Mouse (Mus musculus): ENCODE measurements at regions not wholly inside any gene's neighbourhood (a gene's known extent, or its start where the extent isn't known, plus 50 kb on each side); places are given as distances from the start of the nearest gene placed in this dataset.

DNA sequence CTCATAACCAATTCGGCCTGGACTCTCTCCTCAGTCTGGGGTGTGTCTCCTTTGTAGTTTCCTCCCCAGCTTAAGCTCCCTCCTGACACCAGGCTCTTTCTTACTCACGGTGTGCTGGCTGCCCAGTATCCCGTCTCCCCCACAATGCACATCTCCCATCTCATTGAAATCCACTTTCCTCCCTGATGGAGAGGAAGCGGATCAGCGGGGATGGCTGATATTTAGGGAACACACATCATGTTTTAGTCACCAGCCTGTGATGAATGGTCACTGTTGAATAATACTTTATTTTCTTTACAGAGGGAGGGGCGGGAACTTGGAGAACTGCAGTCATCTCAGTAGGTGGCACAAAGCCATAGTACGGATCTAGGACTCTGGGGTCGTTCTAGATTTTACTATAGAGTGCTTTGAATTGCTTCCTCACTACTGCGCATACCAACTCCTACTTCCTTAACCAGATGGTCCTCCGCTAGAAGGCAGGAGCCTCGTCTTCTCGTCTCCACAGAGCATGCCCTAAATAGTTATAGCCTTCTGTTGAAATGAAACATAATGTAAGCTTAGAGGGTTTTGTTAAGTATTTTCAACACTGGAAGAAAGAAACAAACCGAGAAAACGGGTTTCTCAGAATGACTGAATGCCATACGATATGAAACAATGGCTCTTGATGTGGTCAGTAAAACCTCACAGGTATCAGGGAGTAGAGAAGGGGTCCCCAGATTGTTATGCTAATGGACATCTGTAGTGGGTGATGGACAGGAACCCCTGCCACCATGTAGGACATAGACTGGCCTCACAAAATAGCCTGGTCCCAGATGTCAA lies 139.2 kb upstream of the Rap1b start:
- Histone ChIP-seq H3K4me1 (no peaks in the 10 kb centered on the region), H3K9me3 (replicated peaks) (no peaks in the 10 kb centered on the region), H3K27ac (no peak overlapping the region), H3K4me3 (no peak overlapping the region), H3K9ac (no peak overlapping the region), H3K36me3 (no peaks in the 10 kb centered on the region), H3K27me3 (no peaks in the 10 kb centered on the region), H3K4me2 (replicated peaks) (no peak overlapping the region)
- 80% methylated on average over 15 of the region's 15 CpGs for WGBS
- no peak for ATAC-seq (ENCODE audit: low FRiP score)

- no peak overlapping the region for H3K27ac ChIP-seq
- H3K9me3 ChIP-seq (replicated peaks), result no peaks in the 10 kb centered on the region
- H3K4me3 ChIP-seq, result no peak overlapping the region
- no peaks in the 10 kb centered on the region for H3K4me1 ChIP-seq
- 73% methylated on average over 6 of the region's 6 CpGs for WGBS
- H3K36me3 ChIP-seq, result no peaks in the 10 kb centered on the region
- no peak for ATAC-seq (ENCODE audit: low FRiP score)
- no peak overlapping the region for H3K9ac ChIP-seq
- H3K27me3 ChIP-seq, result no peaks in the 10 kb centered on the region
- H3K4me2 ChIP-seq (replicated peaks), result no peak overlapping the region
Observed at GRCm38 (mm10) chr10:117987620-117988019, 141.8 kb upstream of the Rap1b start.

- no peak overlapping the region for H3K4me2 ChIP-seq (replicated peaks)
- H3K4me1 ChIP-seq, result no peaks in the 10 kb centered on the region
- ATAC-seq (ENCODE audit: low FRiP score), result no peak
- H3K9ac ChIP-seq, result no peak overlapping the region
- H3K27ac ChIP-seq, result no peak overlapping the region
- H3K27me3 ChIP-seq, result no peaks in the 10 kb centered on the region
- 80% methylated on average over 5 of the region's 5 CpGs for WGBS
- H3K36me3 ChIP-seq, result no peaks in the 10 kb centered on the region
- no peak overlapping the region for H3K4me3 ChIP-seq
- no peaks in the 10 kb centered on the region for H3K9me3 ChIP-seq (replicated peaks)
Observed at GRCm38 (mm10) chr10:117988076-117988475, 142.2 kb upstream of the Rap1b start.

GRCm38 (mm10) chr10:117991176-117991575 lies 145.3 kb upstream of the Rap1b start:
- Histone ChIP-seq H3K36me3 (no peaks in the 10 kb centered on the region), H3K4me3 (no peak overlapping the region), H3K9ac (no peak overlapping the region), H3K4me1 (peaks cover 11% of the 10 kb centered on the region), H3K9me3 (replicated peaks) (no peaks in the 10 kb centered on the region), H3K27ac (no peak overlapping the region), H3K4me2 (replicated peaks) (no peak overlapping the region), H3K27me3 (no peaks in the 10 kb centered on the region)
- ATAC-seq (ENCODE audit: low FRiP score), result no peak
- WGBS, result 83% methylated on average over 1 of the region's 1 CpGs

DNA sequence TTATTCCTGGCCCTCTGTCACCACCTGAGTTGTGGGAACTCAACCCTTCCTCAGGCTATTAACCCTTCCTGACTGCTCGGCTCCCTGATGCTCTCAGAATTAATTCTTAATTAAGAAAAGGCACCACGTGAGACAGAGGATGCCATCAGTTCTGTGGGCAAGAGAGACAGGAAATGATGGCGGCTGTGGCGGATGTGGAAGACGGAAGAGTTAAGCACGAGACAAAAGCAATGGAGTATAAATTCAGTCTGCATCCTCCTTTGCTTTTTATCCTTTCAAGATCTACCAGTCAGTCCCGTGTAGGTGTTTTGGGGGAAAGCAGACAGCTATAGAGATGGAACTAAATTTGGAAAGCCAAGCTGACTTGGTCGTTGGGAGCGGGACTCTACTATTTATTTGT lies 146.5 kb upstream of the Rap1b start:
- Histone ChIP-seq H3K9me3 (replicated peaks) (no peaks in the 10 kb centered on the region), H3K4me1 (peaks cover 11% of the 10 kb centered on the region), H3K27ac (no peak overlapping the region), H3K4me2 (replicated peaks) (no peak overlapping the region), H3K4me3 (no peak overlapping the region), H3K27me3 (no peaks in the 10 kb centered on the region), H3K9ac (no peak overlapping the region), H3K36me3 (no peaks in the 10 kb centered on the region)
- WGBS, result 87% methylated on average over 9 of the region's 9 CpGs
- ATAC-seq (ENCODE audit: low FRiP score), result no peak

- H3K4me1 ChIP-seq, result peaks cover 11% of the 10 kb centered on the region
- H3K27ac ChIP-seq, result no peak overlapping the region
- ATAC-seq (ENCODE audit: low FRiP score), result no peak
- H3K27me3 ChIP-seq, result no peaks in the 10 kb centered on the region
- H3K4me2 ChIP-seq (replicated peaks), result no peak overlapping the region
- no peaks in the 10 kb centered on the region for H3K9me3 ChIP-seq (replicated peaks)
- 86% methylated on average over 3 of the region's 3 CpGs for WGBS
- H3K4me3 ChIP-seq, result no peak overlapping the region
- H3K36me3 ChIP-seq, result no peaks in the 10 kb centered on the region
- no peak overlapping the region for H3K9ac ChIP-seq
Observed at GRCm38 (mm10) chr10:117993809-117994208, 147.8 kb upstream of the Mdm1 start.

DNA sequence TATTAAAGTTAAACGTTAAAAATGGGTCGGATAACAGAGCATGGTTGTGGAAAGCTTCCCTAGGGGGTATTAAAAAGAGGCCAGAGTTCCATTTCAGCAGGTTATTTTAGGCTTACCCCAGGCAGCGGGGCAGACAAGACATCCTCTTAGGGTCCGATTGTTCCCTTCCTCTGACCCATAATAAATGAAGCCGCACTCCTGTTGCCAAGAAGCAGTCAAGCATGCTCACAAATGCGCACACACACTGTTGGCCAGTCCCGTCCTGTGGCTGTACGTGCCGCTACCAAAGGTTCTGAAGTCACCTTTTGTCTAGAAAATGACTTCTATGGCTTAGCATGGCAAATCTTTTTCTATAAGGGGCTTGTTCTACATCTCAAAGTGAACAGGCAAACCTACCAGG lies 146.8 kb upstream of the Mdm1 start:
- 19% methylated on average over 9 of the region's 9 CpGs for WGBS
- Histone ChIP-seq H3K4me2 (replicated peaks) (peak overlapping the region; percentile 28; the same call in 1 of the 2 replicates), H3K27ac (no peak overlapping the region), H3K4me1 (peaks cover 11% of the 10 kb centered on the region), H3K9me3 (replicated peaks) (no peaks in the 10 kb centered on the region), H3K9ac (no peak overlapping the region), H3K4me3 (no peak overlapping the region), H3K27me3 (no peaks in the 10 kb centered on the region), H3K36me3 (no peaks in the 10 kb centered on the region)
- peak; percentile 43; the same call in 1 of the 2 replicates for ATAC-seq (ENCODE audit: low FRiP score)

GRCm38 (mm10) chr10:117997796-117998195 lies 143.8 kb upstream of the Mdm1 start:
- H3K9ac ChIP-seq, result no peak overlapping the region
- WGBS, result 89% methylated on average over 5 of the region's 5 CpGs
- no peaks in the 10 kb centered on the region for H3K9me3 ChIP-seq (replicated peaks)
- H3K27me3 ChIP-seq, result no peaks in the 10 kb centered on the region
- ATAC-seq (ENCODE audit: low FRiP score), result no peak
- peaks cover 11% of the 10 kb centered on the region for H3K4me1 ChIP-seq
- no peak overlapping the region for H3K4me2 ChIP-seq (replicated peaks)
- no peak overlapping the region for H3K27ac ChIP-seq
- no peaks in the 10 kb centered on the region for H3K36me3 ChIP-seq
- H3K4me3 ChIP-seq, result no peak overlapping the region

GRCm38 (mm10) chr10:118000591-118000990 lies 141.0 kb upstream of the Mdm1 start:
- no peak for ATAC-seq (ENCODE audit: low FRiP score)
- Histone ChIP-seq H3K4me2 (replicated peaks) (no peak overlapping the region), H3K36me3 (no peaks in the 10 kb centered on the region), H3K9ac (no peak overlapping the region), H3K4me1 (peaks cover 8% of the 10 kb centered on the region), H3K27ac (no peak overlapping the region), H3K4me3 (no peak overlapping the region), H3K27me3 (no peaks in the 10 kb centered on the region), H3K9me3 (replicated peaks) (no peaks in the 10 kb centered on the region)
- WGBS, result 91% methylated on average over 3 of the region's 3 CpGs

DNA sequence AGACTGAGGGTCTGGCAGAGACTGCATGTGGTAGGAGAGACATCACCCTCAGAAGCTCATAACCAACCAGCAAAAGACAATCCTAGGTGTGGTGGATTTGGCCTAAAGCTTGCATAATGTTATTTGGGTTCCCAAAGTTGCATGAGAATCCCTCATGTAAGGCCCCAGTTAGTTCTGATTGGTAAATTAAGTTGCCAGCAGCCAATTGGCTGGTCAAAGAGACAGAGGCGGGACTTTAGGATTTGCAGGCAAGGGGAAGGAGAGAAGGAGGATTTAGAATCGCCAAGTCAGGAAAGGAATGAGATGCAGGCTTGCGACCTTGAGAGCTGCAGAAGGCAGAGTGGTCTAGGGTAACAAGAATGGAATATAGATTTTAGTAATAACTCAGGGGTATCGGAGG lies 140.1 kb upstream of the Mdm1 start:
- Histone ChIP-seq H3K9me3 (replicated peaks) (no peaks in the 10 kb centered on the region), H3K4me1 (peaks cover 7% of the 10 kb centered on the region), H3K4me2 (replicated peaks) (no peak overlapping the region), H3K9ac (no peak overlapping the region), H3K27ac (no peak overlapping the region), H3K36me3 (no peaks in the 10 kb centered on the region), H3K4me3 (no peak overlapping the region), H3K27me3 (no peaks in the 10 kb centered on the region)
- ATAC-seq (ENCODE audit: low FRiP score), result no peak
- WGBS, result 46% methylated on average over 4 of the region's 4 CpGs

- no peak overlapping the region for H3K4me3 ChIP-seq
- H3K36me3 ChIP-seq, result no peaks in the 10 kb centered on the region
- peaks cover 7% of the 10 kb centered on the region for H3K4me1 ChIP-seq
- no peaks in the 10 kb centered on the region for H3K9me3 ChIP-seq (replicated peaks)
- no peaks in the 10 kb centered on the region for H3K27me3 ChIP-seq
- ATAC-seq (ENCODE audit: low FRiP score), result no peak
- 77% methylated on average over 7 of the region's 7 CpGs for WGBS
- H3K27ac ChIP-seq, result no peak overlapping the region
- no peak overlapping the region for H3K9ac ChIP-seq
- no peak overlapping the region for H3K4me2 ChIP-seq (replicated peaks)
Observed at GRCm38 (mm10) chr10:118001971-118002370, 139.6 kb upstream of the Mdm1 start.

DNA sequence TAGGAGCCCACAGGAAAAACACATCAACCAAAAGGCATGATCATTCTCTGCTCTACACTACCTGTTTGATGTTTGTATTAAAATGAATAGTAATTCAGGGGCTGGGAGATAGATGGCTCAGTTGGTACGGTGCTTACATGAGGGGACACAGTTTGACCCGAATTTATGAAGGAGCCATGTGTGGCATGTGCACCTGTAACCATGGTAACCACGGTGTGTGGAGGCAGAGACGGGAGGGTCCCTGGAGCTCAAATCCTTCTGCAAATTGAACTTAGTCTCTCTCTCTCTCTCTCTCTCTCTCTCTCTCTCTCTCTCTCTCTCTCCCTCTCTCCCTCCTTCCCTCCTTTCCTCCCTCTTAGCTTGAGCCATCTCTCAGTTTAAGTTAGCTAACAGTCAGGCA lies 139.1 kb upstream of the Mdm1 start:
- WGBS, result 76% methylated on average over 4 of the region's 4 CpGs

GRCm38 (mm10) chr10:118003179-118003578 lies 138.4 kb upstream of the Mdm1 start:
- Histone ChIP-seq H3K4me1 (peaks cover 10% of the 10 kb centered on the region), H3K9ac (no peak overlapping the region), H3K4me2 (replicated peaks) (no peak overlapping the region), H3K27me3 (no peaks in the 10 kb centered on the region), H3K4me3 (no peak overlapping the region), H3K27ac (no peak overlapping the region), H3K9me3 (replicated peaks) (no peaks in the 10 kb centered on the region), H3K36me3 (no peaks in the 10 kb centered on the region)
- ATAC-seq (ENCODE audit: low FRiP score), result no peak
- WGBS, result 87% methylated on average over 10 of the region's 10 CpGs

More for the DNA sequence above, 139.1 kb upstream of the Mdm1 start:
- H3K4me2 ChIP-seq (replicated peaks), result no peak overlapping the region
- H3K27me3 ChIP-seq, result no peaks in the 10 kb centered on the region
- H3K9me3 ChIP-seq (replicated peaks), result no peaks in the 10 kb centered on the region
- no peak overlapping the region for H3K4me3 ChIP-seq
- peaks cover 7% of the 10 kb centered on the region for H3K4me1 ChIP-seq
- no peak for ATAC-seq (ENCODE audit: low FRiP score)
- H3K9ac ChIP-seq, result no peak overlapping the region
- H3K36me3 ChIP-seq, result no peaks in the 10 kb centered on the region
- no peak overlapping the region for H3K27ac ChIP-seq
